Mouse (Mus musculus): ENCODE results near the gene Tcf7.

- TF ChIP-seq CTCF (IDR thresholded peaks at IDR 0.05; ENCODE audit: low read depth, low read length) (no peak), TAL1 (conservative IDR thresholded peaks at IDR 0.05; ENCODE audit: low read depth, low read length) (no peak), GATA1 (IDR thresholded peaks at IDR 0.05; ENCODE audit: borderline replicate concordance, low read length) (no peak)
These were observed 68.9 kb downstream of the Tcf7 start, which contains the start of gene Olfr1371 for GRCm38 (mm10) chr11:52213887-52214286.
